Mouse (Mus musculus) ES-E14 (cell line): Measurements from ENCODE around the gene Zbtb1.

Experiments
- CHD2 ChIP-seq: IDR thresholded peaks from 2 replicates; pipeline ENCODE4 v1.6.1; 2014; ENCODE audit warnings: mild to moderate bottlenecking, low read depth, low read length, inconsistent platforms
- HCFC1 ChIP-seq: IDR thresholded peaks from 2 replicates; pipeline ENCODE4 v1.6.1; 2012; ENCODE audit warnings: low read length, inconsistent platforms, borderline replicate concordance; ENCODE audit not compliant: insufficient read depth
- MAFK ChIP-seq: IDR thresholded peaks from 2 replicates; pipeline ENCODE4 v1.6.1; 2014; ENCODE audit warnings: mild to moderate bottlenecking, low read depth, low read length, inconsistent platforms; ENCODE audit not compliant: insufficient read depth
- ZC3H11A ChIP-seq: IDR thresholded peaks from 2 replicates; pipeline ENCODE4 v1.6.1; 2012; ENCODE audit warnings: low read depth, mild to moderate bottlenecking, inconsistent platforms, low read length, borderline replicate concordance
- ZNF384 ChIP-seq: IDR thresholded peaks from 2 replicates; pipeline ENCODE4 v1.6.1; 2012; ENCODE audit warnings: low read depth, low read length, inconsistent platforms

GRCm38 (mm10) chr12:76409166-76409565 lies 39.1 kb downstream of the Zbtb1 start:
- TF ChIP-seq ZNF384 (no peak), MAFK (no peak), HCFC1 (no peak), ZC3H11A (no peak), CHD2 (no peak)
